Mouse (Mus musculus) midbrain, postnatal 0 days (tissue): Measurements from ENCODE around the gene Cox15. TPM values are rescaled to one million over a fixed set of nuclear protein-coding genes. Genes with fewer than 3 reads are reported as not detected.

Experiments used
- ATAC-seq: fragments of 200-750 bp; cut with Nextera tagmentation; 2 replicates; pipeline ENCODE4 v1.8.0; 2017; ENCODE audit warnings: moderate number of reproducible peaks, mild to moderate bottlenecking, moderate TSS enrichment, moderate library complexity; ENCODE audit not compliant: low FRiP score
- DNase-seq: peaks from one replicate; pipeline ENCODE4 v3.0.0-alpha.2; 2015; ENCODE audit warnings: low spot score
- H3K27ac ChIP-seq: fragments of 300-500 bp; sonication (generic); 2 replicates; pipeline ENCODE4 v1.5.1; 2014; ENCODE audit warnings: low read depth, mild to moderate bottlenecking, low read length, mixed read lengths
- H3K27me3 ChIP-seq: fragments of 300-500 bp; sonication (generic); 2 replicates; pipeline ENCODE4 v1.6.1; 2014; ENCODE audit warnings: low read length, control low read depth, mixed read lengths; ENCODE audit not compliant: insufficient read depth
- H3K36me3 ChIP-seq: fragments of 300-500 bp; sonication (generic); 2 replicates; pipeline ENCODE4 v1.6.1; 2014; ENCODE audit warnings: low read length, control low read depth, mixed read lengths; ENCODE audit not compliant: insufficient read depth
- H3K4me1 ChIP-seq: fragments of 300-500 bp; sonication (generic); 2 replicates; pipeline ENCODE4 v1.6.1; 2014; ENCODE audit warnings: mild to moderate bottlenecking, control low read depth, antibody characterized with exemption, low read length, mixed read lengths; ENCODE audit not compliant: insufficient read depth
- H3K4me2 ChIP-seq: fragments of 300-500 bp; sonication (generic); 2 replicates; pipeline ENCODE4 v1.6.1; 2014; ENCODE audit warnings: low read depth, mild to moderate bottlenecking, low read length, mixed read lengths; ENCODE audit not compliant: poor library complexity, severe bottlenecking
- H3K4me3 ChIP-seq: fragments of 300-500 bp; sonication (generic); 2 replicates; pipeline ENCODE4 v1.5.1; 2014; ENCODE audit warnings: low read depth, mild to moderate bottlenecking, low read length, moderate library complexity
- H3K9ac ChIP-seq: fragments of 300-500 bp; sonication (generic); replicated peaks from 2 replicates; pipeline ENCODE4 v1.6.1; 2014; ENCODE audit warnings: mild to moderate bottlenecking, low read length, moderate library complexity, mixed read lengths; ENCODE audit not compliant: poor library complexity, severe bottlenecking
- H3K9me3 ChIP-seq: fragments of 300-500 bp; sonication (generic); 2 replicates; pipeline ENCODE4 v1.6.1; 2016; ENCODE audit warnings: low read length, control low read depth
- CTCF ChIP-seq: IDR thresholded peaks from 2 replicates; pipeline ENCODE4 v1.5.1; 2016; ENCODE audit warnings: antibody characterized with exemption, mild to moderate bottlenecking
- WGBS: fragments of 180-500 bp; shearing (Covaris S2); extraction: QIAGEN DNeasy Blood & Tissue Kit; methylation state at CpG from one replicate; pipeline ENCODE4 v1.1.7; 2014; 5-methylcytosine and 5-hydroxymethylcytosine counted together
- polyA plus RNA-seq: library from polyadenylated mRNA; unstranded; fragments of >200 nt; fragmentation: Nextera tagmentation; extraction: Ambion mirVana; gene quantifications from 2 replicates; pipeline ENCODE4 v1.2.1, GENCODE M21; 2015
- total RNA-seq: library from RNA; depleted of rRNA; stranded (reverse); fragments of >200 nt; gene quantifications from 2 replicates; pipeline ENCODE4 v1.2.3, GENCODE M21; 2014

Gene Cox15
- total and polyA plus RNA-seq, 2 experiments from 2014 or later, result 9.4 to 32.7 TPM

DNA sequence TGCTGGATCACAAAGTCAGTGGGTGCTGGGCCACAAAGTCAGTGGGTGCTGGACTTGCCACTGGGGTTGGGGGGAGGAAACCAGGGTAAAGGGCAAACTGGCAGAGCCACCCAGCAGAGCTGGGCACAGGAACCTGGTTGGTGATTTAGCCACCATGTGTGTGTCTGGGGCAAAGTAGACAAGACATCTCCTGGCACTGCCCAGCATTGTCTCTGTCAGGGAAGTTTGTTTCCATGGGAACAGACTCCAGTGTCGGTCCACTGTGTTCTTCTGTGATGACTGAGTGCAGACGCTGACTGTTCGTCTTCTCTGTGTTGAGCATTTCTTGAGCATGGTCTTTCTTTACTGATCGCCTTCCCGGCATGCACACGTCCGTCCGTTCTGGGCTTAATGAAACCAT, 43.5 kb downstream of the Cox15 start:
- H3K27me3 ChIP-seq, result no peaks in the 10 kb centered on the region
- no peak overlapping the region for H3K4me3 ChIP-seq
- no peaks in the 10 kb centered on the region for H3K4me1 ChIP-seq
- H3K27ac ChIP-seq, result no peak overlapping the region
- TF ChIP-seq CTCF, result no peak
- DNase-seq (peak; percentile 28), ATAC-seq (no peak)
- H3K9me3 ChIP-seq, result no peaks in the 10 kb centered on the region
- no peak overlapping the region for H3K9ac ChIP-seq
- WGBS, result 58% methylated on average over 8 of the region's 8 CpGs
- peaks cover 36% of the 10 kb centered on the region for H3K36me3 ChIP-seq
- no peak overlapping the region for H3K4me2 ChIP-seq

DNA sequence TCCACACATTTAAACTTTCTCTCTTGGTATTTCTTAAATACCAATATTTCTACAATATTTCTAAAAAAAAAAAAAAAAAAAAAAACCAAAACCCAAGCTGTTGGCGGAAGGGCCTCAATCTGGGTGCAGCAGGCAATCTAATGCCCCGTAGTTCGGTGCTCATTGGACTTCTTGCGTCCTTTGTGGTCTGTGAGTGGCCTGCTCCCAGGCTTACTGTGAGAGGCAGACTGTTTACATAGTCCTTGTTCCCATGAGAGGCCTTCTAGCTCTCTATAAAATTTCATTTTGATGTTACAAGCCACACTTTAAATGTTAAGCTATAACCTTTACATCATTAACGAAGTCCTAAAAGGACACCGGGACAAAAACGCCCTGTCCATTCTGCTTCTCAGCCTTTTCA, 44.6 kb downstream of the Cox15 start:
- no peak for TF ChIP-seq CTCF
- H3K9ac ChIP-seq, result no peak overlapping the region
- H3K4me2 ChIP-seq, result no peak overlapping the region
- H3K36me3 ChIP-seq, result peaks cover 40% of the 10 kb centered on the region
- no peak overlapping the region for H3K4me3 ChIP-seq
- no peak overlapping the region for H3K27ac ChIP-seq
- H3K27me3 ChIP-seq, result no peaks in the 10 kb centered on the region
- H3K9me3 ChIP-seq, result no peaks in the 10 kb centered on the region
- 97% methylated on average over 7 of the region's 7 CpGs for WGBS
- H3K4me1 ChIP-seq, result no peaks in the 10 kb centered on the region
- DNase-seq (no peak), ATAC-seq (no peak)

DNA sequence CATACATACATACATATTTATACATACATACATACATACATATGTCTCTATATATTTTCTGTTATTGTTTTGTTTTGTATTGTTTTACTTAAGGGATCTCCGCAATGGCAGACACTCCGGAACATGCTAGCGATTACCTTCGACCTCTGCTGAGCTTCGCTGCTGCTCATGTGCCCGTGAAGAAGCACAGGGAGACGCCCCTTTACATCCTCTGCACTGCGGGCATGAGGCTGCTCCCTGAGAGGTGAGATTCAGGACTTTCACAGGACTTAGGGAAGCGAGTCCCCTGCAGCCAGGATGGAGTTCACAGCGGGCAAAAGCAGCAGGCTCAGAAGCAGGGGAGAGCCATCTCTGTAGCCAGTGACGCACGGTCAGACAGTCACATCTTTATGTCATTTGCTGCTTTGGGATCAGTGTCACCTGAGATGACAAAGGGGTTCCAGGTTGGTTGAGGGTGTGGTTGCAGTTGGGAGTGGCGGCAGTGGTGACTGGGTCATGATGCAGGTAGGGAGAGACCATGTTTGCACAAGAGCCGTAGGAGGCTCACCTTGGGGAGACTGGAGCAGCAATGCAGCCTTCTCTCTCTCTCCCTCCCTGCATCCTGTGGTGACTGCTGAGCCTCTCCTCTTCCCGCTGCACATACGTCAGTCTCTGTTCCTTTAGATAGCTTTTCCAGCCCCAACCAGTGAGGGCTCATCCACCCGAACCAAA, 47.9 kb downstream of the Cox15 start:
- H3K9ac ChIP-seq, result no peak overlapping the region
- no peak for TF ChIP-seq CTCF
- H3K4me3 ChIP-seq, result no peak overlapping the region
- no peak overlapping the region for H3K27ac ChIP-seq
- H3K4me2 ChIP-seq, result no peak overlapping the region
- peaks cover 41% of the 10 kb centered on the region for H3K36me3 ChIP-seq
- no peaks in the 10 kb centered on the region for H3K27me3 ChIP-seq
- ATAC-seq (no peak), DNase-seq (no peak)
- 91% methylated on average over 17 of the region's 17 CpGs for WGBS
- H3K4me1 ChIP-seq, result no peaks in the 10 kb centered on the region
- H3K9me3 ChIP-seq, result no peaks in the 10 kb centered on the region

DNA sequence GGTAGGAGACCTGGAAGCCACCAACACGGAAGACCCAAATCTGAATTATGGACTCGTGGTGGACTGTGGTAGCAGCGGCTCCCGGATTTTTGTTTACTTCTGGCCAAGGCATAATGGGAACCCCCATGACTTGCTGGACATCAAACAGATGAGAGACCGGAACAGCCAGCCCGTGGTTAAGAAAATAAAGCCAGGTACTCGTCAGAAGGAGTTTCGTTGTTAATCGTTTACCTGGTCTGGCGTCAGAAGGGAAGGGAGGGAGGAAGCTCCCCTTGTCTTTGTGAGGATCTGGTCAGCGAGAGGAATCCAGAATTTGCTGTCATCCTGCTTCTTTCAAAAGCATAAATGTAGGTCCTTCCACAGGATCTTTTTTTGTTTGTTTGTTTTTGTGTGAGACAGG, 48.6 kb downstream of the Cox15 start:
- Histone ChIP-seq H3K27me3 (no peaks in the 10 kb centered on the region), H3K9ac (no peak overlapping the region), H3K9me3 (no peaks in the 10 kb centered on the region), H3K36me3 (peaks cover 44% of the 10 kb centered on the region), H3K27ac (no peak overlapping the region), H3K4me3 (no peak overlapping the region), H3K4me2 (no peak overlapping the region), H3K4me1 (no peaks in the 10 kb centered on the region)
- 93% methylated on average over 11 of the region's 11 CpGs for WGBS
- TF ChIP-seq CTCF, result no peak
- ATAC-seq (no peak), DNase-seq (no peak)

DNA sequence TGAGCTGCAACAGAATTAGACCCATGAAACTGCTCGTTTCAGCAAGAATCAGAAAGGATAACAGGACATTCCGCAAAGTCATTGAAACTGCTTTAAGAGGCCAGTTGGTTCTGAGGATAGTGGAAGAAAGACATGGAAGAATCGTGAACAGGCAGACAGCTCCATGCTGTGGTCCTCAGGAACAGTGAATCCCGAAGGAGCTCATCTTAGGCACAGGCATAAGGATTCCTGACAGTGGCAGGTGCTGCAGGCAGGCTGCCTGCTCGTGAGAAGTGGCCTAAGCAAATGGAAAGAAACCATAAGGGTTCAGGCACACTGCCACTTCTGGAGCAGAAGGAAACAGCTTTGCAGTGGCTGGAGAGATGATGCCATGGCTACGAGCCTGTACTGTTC, 53.0 kb downstream of the Cox15 start:
- no peak for TF ChIP-seq CTCF
- Histone ChIP-seq H3K4me3 (no peak overlapping the region), H3K4me1 (no peaks in the 10 kb centered on the region), H3K27ac (no peak overlapping the region), H3K27me3 (no peaks in the 10 kb centered on the region), H3K9ac (no peak overlapping the region), H3K4me2 (no peak overlapping the region), H3K36me3 (peaks cover 19% of the 10 kb centered on the region), H3K9me3 (no peaks in the 10 kb centered on the region)
- DNase-seq, result no peak
- WGBS, result 86% methylated on average over 6 of the region's 6 CpGs
- no peak for ATAC-seq

DNA sequence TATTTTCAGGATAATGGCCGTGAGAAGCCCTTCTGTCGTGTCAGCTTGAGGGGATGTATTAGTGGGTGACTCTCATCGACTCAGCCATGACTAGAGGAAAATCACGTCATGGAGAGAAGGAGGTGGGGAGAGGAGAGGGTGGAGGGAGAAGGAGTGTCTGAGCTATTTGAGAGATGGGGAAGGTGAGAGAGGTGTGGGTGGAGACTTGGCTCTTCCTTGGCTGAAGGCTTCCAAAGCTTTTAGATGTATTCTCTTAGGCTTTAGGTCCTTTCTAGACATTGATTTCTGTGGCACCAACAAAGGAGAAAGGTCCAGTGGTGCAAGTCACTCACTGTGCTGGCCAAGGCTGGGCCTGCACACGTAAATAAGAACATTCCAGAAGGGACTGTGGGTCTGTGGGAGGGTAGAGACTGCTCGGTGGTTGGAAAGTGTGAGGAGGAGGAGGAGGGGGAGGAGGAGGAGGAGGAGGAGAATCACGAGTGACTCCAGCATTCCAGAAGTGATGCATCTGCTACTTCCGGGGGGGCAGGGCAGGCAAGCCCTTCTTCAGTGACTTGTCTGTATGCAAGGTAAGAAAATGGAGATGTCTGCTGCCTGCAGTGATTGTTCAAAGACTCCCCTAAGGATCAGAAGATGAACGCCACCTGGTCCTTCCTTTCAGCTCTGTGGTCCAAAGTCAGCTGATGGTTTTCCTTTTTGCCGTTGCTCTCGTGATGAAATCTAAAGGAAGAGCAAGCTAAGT, 53.6 kb downstream of the Cox15 start:
- no peaks in the 10 kb centered on the region for H3K4me1 ChIP-seq
- peaks cover 16% of the 10 kb centered on the region for H3K36me3 ChIP-seq
- no peak for TF ChIP-seq CTCF
- no peak overlapping the region for H3K4me2 ChIP-seq
- no peak overlapping the region for H3K4me3 ChIP-seq
- H3K9me3 ChIP-seq, result no peaks in the 10 kb centered on the region
- DNase-seq (no peak), ATAC-seq (no peak)
- no peaks in the 10 kb centered on the region for H3K27me3 ChIP-seq
- no peak overlapping the region for H3K27ac ChIP-seq
- WGBS, result 80% methylated on average over 11 of the region's 11 CpGs
- no peak overlapping the region for H3K9ac ChIP-seq
